Mouse (Mus musculus): ENCODE measurements at regions not wholly inside any gene's neighbourhood (a gene's known extent, or its start where the extent isn't known, plus 50 kb on each side); places are given as distances from the start of the nearest gene placed in this dataset.

DNA sequence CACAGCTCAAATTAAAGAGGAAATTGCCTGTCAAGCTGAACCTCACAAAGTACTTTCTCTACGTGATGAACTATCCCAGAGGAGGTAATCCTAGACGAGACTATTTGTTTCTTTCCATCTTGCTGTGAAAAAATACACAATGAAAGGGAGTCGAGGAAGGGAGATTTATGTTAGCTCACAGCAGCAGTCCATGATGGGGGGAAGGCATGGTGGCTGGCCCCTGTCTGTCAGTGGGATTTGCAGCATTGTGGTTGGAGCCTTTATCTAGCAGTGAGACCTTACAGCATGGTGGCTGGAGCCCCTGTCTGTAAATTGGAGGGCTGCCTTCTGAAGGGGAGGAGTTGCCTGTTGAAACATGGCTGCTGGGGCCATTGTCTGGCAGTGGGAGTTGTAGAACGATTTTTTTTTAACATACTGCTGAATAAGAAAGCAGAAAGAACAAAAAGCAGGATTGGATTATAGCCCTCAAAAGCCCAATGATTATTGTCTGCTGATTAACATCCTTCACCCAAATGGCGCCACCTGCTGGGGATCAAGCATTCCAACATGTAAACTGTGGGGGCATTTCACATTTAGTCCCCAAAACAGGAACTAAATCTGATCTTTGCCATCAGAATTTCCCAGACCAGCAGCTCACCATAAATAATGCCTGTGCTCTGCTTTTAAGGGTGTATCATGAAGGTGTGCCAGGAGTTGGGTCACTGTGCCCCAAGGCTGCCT, 54.0 kb upstream of the Ripor2 start:
- DNase-seq (ENCODE audit: low read depth, low spot score): peak; percentile 29
